Mouse (Mus musculus): Measurements from ENCODE around the gene Prkar1b.
A peak's percentile ranks its signal among the peaks of the same experiment; 100 is the strongest.

Gene Prkar1b

DNA sequence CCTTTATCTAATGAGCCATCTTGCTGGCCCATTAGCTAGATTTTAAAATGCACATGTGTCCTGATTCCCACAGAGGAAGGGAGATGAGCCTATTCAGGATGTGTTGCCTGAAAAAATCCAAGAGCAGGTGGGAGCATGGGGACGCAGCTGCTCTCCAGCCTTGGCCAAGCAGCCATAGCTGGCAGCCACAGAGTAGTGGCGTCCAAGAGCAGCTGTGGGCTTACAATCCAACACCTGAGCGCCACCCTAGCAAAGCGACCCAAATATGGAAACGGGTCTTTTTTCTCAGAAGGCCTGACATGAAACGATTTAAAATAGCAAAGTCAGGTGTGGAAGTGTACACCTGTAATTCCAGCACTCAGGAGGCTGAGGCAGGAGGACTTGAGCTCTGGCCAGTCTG, 145.2 kb downstream of the Prkar1b start:
- DNase-seq (ENCODE audit: low read depth, low spot score): no peak

DNA sequence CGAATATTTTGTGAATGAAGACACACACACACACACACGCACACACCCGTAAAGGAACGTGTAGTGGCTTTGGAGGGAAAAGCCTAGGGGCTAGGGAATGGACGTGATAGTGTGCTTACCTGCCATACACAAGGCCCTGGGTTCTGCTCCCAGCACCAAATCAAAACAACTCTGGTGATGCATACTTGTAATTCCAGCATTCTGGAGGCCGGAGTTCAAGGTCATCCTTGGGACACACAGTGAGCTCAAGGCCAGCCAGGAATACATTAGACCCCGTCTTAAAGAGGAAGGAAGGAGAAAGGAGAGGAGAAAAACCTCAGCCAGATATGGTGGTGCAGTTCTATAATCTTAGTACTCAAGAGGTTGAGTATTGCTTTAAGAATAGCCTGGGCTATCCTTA, 150.1 kb downstream of the Prkar1b start:
- DNase-seq (ENCODE audit: low read depth, low spot score): peak; percentile 75

DNA sequence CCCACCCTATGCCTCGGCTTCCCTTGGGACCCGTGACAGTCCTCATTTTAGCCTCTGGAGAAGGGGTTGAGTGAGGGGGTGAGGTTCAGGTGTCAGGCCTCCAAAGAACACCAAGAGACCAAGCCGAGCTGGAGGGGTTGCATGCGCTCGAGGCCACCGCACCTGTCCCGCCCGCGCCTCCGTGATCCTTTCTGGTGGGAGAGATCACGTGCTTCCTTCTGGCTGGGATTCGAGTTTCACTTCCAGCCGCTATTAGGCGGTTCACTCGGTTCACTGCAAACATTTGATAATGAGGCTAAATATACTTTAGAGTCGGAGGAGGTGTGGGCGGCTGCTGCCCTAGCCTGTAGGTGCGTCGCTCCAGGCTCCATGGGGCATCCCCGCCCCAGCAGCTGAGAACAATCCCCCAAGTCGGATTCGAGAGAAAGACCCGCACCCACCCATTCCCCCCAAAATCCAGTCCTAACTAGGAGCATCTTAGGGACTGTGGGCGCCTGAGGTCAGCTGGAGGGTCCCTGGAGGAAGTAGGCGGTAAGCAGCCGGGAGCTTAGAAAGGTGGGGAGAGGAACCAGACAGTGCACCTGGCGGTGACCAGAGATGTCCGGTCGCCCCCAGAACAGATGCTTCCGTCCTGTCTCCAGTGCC, 151.7 kb downstream of the Prkar1b start:
- DNase-seq (ENCODE audit: low read depth, low spot score): peak; percentile 46

DNA sequence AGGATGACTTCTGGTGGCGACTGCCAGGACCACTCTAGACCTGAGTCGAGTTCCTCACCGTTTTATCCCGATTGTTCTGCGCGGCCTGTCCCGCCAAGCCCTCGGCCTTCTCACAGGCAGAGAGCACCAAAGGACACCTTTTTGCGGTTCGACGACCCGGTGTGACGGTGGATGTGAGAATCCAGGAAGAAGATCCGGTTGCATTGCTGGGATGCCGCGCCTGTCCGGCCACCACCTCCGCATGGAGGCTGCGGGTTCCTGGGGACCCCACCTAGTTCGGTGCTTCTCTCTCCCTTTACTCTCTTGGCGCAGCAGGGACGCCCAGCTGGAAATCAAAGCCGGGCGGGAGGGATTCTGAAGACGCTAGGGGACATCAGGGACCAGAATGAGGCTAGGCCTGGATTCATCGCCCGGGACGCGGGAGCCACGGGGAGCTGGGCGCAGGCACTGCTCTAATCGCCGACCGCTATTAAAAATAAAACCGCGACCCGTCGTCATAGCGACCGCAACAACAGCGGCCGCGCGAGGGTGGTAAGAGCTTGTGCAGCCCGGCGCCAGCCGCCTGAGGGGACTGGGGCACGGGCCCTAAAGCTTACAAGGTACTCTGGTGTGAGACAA, 152.5 kb downstream of the Prkar1b start, which contains the start of gene Pdgfa:
Gene Pdgfa (minus strand): TSS at position 200 of the 618 bp plus-strand sequence.
- DNase-seq (ENCODE audit: low read depth, low spot score): peak; percentile 79

DNA sequence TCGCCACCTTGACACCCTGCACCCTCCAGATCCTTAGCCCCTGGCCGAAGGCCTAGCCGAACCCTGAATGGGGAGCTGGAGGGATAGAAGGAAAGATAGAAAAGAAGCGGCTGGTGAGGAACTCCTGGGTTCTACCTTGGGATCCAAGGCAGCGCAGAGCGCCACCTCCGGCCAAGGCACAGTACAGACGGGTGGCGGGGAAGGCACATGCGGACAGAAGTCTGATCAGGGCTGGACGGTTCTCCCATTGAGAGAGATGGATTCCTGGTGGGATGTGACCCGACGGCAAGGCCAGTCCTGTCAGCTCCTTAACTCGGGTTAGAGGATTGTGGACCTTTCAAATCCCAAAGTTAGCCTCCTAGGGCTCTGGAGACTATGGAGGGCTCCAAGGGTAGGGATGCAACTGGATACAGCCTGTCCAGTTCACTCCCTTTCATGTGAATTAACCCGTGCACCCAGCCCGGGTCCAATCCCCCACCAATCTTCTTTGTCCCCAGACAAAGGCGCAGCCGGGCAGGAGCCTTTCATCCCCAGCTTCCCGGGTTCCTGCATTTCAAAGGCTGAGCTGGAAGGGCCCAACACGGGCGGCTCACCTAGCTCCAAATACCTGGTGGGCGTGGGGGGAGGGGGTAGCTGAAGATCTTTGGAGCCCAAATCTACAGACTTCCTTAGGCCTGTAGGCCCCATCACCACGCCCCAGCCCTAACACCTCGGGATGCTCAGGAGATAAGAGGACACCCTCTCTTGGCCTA, 153.3 kb downstream of the Prkar1b start:
- peak; percentile 87 for DNase-seq (ENCODE audit: low read depth, low spot score)

DNA sequence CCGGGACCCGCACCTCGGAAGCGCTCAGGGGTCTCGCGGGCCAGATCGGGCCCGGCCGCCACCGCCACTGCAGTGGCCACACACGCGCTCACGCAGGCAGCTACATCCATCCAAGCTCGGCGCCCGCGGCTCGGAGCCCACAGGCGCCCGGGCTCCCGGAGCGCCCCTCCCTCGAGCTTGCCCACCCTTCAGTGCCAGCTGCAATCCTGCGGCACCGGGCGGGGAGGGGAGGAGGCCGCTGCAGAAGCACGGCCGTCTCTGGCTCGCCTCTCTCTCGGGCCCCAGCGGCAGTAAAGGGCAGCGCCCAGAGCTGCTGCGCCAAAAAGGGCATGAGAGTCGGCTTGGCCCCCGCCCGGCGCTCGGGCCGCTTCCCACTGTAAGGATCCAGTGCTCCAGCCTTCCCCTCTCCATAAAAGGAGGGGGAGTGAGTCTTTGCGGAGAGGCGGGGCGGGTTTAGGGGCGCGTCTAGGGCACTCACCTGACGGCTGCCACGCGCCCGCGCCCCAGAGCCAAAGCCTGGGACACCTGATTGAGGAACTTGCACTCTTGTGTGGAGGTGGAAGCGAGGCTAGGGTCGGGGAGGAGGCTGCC, 154.0 kb downstream of the Prkar1b start:
- peak; percentile 92 for DNase-seq (ENCODE audit: low read depth, low spot score)

DNA sequence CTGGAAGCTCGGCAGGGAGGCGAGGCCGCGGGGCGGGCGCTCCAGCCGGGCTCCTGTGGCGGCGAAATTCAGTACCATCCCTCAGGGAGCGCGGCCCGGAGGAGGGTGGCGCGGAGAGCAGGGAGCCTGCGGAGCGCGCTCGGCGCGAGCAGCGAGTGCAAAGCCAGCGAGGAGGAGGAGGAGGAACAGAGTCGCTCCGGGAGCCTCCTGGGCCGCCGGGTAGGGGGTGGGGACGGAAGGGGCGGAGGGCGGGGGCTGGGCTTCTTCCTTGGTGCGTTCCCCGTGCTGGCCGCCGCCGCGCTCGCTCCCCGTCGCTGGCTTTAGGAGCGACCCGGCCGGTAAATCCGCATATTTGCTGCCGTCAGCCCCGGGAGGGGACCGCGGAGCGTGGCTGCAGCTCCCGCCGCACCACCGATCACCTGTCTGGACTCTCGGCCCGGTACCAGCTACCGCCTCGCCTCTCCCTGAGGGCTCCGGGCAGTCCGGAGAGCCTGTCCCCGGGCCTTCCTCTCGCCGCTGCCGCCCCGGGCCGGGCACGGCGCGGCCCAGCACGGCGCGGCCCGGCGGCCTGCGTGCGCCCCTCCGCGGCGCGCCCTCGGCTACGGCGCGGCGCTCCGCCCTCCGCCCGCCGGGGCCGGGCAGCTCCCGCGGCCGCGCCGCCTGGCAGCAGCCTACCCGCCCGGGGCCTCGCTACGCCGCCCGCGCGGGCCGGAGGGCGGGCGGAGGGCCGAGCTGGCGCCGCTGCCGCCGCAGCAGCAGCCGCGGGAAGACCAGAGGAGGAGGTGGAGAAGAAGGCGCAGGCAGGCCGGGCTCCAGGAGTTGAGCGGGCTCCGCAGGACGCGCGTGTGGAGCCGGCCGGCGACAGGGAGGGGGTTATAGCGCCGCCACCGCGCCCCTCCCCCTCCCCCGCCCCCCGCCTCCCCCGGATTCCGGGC, 154.7 kb downstream of the Prkar1b start:
- DNase-seq (ENCODE audit: low read depth, low spot score): peak; percentile 75

DNA sequence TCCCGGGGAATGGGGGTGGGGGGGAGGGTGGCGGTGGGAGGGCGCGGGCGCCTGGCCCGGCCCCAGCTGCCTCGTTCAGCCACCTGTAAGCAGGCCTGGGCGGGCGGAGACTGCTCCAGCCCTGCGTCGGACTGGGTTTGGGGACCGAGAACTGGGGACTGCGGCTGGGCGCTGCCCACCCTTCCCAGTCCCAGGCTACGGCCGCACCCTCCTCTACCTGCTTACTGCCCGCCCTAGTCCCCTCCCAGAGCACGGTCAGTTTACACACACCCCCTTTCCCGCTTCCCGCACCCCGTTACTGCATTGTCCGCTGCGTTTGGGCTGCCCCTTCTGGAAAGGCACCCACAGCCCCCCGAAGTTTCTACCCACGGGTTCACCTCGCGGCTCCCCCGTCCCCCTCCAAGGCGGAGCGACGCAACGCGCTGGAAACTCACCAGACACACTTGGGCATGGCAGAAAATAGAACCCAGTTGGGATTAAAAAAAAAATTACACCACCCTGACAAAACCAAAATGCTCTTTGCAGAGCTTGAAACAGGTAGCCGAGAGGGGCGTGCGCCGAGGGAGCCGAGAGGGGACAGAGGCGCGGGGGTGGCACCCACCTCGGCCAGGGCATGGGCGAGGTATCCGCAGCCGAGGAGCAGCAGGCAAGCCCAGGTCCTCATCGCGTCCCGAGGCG, 155.6 kb downstream of the Prkar1b start:
- peak; percentile 49 for DNase-seq (ENCODE audit: low read depth, low spot score)

DNA sequence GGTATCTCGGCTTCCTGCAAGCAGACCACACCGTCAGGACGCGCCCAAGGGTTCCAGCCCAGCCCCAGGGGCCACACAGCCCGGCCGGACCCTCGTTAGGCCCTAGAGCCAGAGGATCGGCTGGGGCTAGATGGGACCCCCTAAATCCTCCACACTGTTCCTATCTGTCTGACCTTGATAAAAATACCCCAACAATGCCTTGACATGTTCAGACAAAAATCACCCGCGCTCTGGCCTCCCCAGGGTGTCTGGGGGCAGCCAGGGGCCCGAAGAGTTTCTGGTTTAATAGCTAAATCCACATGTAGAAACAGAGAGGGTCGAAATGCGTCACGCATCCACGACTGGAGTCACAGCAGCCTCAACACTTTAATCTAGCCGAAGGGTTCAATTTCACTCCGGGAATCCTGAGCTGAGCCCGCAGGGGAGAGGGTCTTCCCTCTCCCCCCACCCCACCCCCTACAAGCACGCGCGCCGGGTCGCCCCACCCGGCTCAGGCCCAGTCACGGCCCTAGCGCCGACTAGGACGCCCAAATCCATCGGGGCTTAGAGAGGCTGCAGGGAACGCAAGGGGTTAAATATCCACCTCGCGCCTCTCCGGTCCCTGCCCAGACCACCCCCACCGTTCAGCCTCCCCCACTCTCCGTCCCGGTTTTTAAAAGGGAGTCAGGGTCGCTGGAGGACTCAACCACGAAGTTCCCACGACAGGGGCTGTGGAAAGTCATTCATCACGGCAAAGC, 156.3 kb downstream of the Prkar1b start:
- peak; percentile 25 for DNase-seq (ENCODE audit: low read depth, low spot score)

DNA sequence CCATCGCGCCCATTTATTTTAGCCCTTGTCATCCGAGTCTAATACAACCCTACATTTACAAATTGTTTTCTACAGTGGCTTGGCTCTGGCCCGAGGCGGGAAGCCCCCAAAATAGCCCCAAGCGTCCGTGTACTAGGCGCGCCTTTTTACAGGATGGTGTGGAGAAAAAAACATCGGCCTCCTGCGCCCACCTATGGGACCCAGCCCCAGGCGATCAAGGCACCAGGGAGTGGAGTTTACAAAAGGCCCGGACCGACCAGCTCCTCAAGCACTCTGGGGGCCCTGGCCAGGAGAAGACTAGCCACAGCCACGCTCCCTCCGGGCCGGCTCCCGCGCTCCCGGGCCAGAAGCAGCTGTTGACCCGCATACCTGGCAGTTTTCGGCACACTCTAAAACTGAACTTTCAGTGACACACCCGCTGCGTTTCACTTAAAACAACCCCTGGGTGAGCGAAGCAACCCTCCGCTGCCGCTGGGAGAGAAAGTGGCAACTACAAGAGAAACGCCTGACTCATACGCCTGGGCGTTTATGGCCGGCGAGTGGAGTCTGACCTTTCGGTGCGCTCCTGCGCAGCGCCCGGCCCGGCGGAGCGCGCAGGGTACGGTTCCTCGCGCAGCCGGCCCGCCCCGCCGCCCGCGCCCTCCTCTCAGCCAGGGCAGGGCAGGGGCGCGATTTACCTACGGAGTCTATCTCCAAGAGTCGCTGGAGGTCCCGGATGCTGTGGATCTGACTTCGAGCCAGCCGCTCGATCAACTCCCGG, 157.0 kb downstream of the Prkar1b start:
- peak; percentile 51 for DNase-seq (ENCODE audit: low read depth, low spot score)

DNA sequence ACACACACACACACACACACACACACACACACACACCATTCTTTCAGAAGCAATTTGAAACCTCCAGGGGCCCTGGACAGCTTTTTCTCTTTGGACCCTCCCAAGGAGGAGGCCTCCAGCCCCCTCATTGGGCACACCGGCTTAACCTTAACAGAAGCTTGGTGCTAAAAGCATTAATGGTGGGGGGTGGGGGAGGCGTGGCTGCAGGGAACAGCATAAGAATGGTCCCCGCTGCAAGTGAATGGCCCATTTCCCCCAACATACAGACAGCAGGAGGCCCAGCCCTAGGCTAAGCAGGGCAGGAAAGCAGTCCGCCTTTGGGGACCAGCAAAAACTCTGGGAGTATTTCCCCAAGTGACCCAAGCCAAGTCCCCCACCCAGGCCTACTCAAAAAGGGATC, 158.1 kb downstream of the Prkar1b start:
- peak; percentile 97 for DNase-seq (ENCODE audit: low read depth, low spot score)

DNA sequence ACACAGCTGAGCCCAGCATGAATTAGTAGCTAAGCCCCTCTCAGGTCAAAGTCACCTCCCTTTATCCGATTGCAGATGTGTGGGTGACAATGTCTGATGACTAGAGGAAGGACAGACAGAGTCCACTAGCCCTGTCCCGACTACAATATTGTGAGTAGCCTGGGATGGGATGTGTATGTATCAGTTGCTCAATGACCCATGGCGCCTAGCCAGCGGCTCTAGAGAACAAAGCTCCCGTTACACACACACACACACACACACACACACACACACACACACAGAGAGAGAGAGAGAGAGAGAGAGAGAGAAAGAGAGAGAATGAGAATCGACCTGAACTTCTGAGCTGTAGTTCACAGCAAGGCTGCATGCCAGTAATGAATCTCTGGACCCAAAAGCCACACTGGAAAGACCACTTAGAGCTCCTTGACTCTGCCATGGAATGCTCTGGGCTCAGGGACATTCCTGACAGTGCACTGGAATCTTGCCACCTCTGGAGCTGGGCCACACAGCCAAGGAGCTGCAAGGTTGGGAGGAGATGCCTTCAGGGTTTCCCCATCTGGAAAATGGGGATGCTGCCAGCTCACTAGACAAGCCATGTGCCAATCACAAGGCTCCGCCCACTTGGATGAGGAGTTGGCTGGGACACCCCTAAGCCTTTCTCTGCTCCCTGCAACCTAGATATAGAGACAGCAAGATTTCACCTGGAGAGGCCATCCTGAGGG, 159.0 kb downstream of the Prkar1b start:
- DNase-seq (ENCODE audit: low read depth, low spot score): peak; percentile 68

DNA sequence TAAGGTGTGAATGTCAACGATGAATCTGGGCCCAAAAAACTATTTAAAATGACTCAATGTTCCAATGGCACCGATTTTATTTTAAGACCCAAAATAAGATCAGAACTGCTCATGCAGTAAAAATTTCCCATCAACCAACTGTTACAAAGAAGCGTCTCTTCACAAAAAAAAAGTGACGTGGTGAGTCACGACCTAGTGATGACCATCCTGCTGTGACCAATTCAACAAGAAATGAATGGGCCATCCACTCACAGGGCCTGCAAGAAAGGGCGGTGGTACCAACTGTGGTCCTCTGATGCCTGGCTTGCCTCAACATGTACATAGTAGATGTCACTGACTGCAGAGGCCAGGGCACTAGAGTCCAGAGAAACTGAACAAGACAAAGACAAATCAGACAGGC, 160.2 kb downstream of the Prkar1b start:
- DNase-seq (ENCODE audit: low read depth, low spot score): no peak

DNA sequence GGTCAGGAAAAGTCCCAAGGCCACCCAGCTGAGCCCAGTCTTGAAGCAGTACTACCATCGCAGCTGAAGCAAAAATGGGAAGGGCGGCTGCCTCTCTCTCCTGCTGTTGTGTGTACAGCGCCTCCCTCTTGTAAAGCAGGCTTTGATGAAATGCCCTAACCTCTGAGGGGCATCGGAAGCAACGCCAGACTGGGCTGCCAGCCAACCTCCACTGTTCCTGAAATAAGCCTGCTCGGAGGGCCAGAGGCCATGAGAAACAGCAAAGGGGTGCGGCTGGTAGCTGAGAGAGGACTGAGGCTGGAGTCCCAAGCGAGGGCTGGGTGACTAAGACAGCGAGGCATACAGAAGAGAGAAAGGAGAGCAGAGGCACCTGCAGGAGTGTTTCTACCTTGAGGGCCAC, 161.0 kb downstream of the Prkar1b start:
- no peak for DNase-seq (ENCODE audit: low read depth, low spot score)

DNA sequence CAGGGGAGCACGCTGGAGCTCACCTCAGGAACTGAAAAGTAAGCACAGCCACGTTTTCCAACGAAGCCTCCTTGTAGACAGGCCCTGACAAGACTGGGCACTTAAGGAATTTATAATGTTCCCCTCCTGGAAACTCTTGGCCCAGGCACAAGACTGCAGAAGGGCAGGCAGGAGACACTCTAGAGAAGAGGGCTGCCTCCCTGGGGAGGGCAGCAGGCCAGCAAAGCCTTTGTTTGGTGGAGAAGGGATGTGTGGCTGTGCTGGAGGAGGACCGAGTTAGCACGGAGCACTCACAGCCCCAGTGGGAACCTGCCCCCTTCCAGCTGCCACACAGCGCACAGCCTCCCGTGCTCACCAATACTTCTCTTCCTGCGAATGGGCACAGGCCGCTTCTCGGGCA, 161.8 kb downstream of the Prkar1b start:
- no peak for DNase-seq (ENCODE audit: low read depth, low spot score)

DNA sequence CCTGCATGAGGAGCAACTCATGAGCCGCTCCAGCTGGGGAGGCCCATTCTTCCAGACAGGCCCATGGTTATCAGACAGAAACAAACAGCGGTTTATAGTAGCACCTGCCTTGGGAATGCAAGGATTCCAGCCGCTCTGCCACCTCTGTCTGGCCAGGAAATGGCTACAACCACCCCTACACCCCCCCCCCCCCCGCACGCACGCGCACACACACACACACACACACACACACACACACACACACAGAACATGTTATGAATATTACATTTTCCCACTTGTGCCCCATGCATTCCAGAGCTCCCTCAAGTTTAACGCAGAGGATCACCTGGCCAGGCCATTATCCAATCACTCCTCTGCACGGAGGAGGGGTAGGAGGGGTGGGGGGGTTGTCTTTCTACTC, 167.9 kb downstream of the Prkar1b start:
- DNase-seq (ENCODE audit: low read depth, low spot score): no peak

DNA sequence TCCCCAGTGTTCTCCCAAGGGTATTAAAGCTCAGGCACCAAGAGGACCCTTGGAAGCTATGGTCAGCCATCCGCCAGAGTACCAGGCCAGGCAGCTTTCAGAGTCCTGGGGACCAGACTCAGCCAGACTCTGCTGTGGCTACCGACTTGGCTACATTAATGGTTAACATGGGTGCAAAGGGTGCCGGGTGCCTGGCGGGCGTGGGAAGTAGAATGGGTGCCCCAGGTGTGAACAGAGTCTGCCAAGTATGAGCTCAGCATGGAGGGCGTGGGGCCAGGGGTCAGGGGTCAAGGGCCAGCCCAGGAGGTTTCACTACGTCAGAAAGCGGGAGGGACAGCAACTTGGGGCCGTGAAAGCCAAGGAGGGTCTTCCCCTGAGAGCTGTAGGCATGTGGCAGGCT, 169.2 kb downstream of the Prkar1b start:
- no peak for DNase-seq (ENCODE audit: low read depth, low spot score)

DNA sequence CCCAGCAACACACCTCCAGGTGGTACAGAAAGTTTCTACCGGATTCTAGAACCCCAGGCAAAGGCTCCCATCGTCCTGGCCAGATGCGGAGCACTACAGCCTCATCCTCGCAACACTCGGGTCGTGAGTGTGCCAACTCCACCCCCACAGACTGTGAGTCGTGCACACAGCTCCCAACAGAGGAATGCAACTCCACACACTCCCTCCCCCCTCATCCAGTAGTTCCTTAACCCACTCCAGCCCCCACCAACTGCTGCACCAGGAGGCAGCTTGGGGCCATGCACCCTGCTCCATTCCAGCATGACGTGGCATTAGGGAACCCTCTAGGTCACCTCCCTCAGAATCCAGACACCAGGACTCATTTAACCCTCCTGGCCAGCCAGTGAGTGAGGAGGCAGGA, 170.0 kb downstream of the Prkar1b start:
- no peak for DNase-seq (ENCODE audit: low read depth, low spot score)

DNA sequence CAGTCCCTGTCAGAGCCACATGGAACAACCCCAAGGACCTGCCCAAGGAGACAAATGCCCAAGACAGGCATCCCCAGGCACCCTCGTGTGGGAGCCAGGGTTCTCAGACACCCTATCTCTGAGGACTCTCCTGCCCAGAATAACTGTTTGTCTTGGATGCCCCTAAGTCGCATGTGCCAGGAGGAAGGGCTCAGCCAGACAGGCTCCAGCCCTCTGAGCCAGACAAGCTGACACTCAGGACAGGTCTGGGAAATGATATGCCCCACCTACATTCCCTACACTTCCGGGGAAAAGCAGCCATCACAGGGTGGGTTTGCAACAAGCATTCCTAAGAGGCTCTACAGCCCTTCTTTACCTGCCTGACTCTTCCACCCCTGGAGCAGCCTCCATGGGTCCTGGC, 172.0 kb downstream of the Prkar1b start:
- DNase-seq (ENCODE audit: low read depth, low spot score): peak; percentile 75

All from R1 (cell line).